Mouse (Mus musculus) kidney, embryonic 15.5 days (tissue): ENCODE measurements at regions not wholly inside any gene's neighbourhood (a gene's known extent, or its start where the extent isn't known, plus 50 kb on each side); places are given as distances from the start of the nearest gene placed in this dataset.
A peak's percentile ranks its signal among the peaks of the same experiment; 100 is the strongest.

Experiments
- ATAC-seq: fragments of 200-750 bp; cut with Nextera tagmentation; replicated peaks from 2 replicates; pipeline ENCODE4 v1.8.0; 2017; ENCODE audit warnings: moderate TSS enrichment; ENCODE audit not compliant: low FRiP score
- H3K27ac ChIP-seq: fragments of 300-500 bp; sonication (generic); 2 replicates; pipeline ENCODE4 v1.5.1; 2015; ENCODE audit warnings: mild to moderate bottlenecking, inconsistent platforms
- H3K27me3 ChIP-seq: fragments of 300-500 bp; sonication (generic); 2 replicates; pipeline ENCODE4 v1.6.1; 2015; ENCODE audit warnings: inconsistent platforms
- H3K36me3 ChIP-seq: fragments of 300-500 bp; sonication (generic); 2 replicates; pipeline ENCODE4 v1.6.1; 2015; ENCODE audit warnings: inconsistent platforms
- H3K4me1 ChIP-seq: fragments of 300-500 bp; sonication (generic); 2 replicates; pipeline ENCODE4 v1.6.1; 2015; ENCODE audit warnings: inconsistent platforms
- H3K4me2 ChIP-seq: fragments of 300-500 bp; sonication (generic); 2 replicates; pipeline ENCODE4 v1.6.1; 2015; ENCODE audit warnings: moderate library complexity, mild to moderate bottlenecking, inconsistent platforms
- H3K4me3 ChIP-seq: fragments of 300-500 bp; sonication (generic); replicated peaks from 2 replicates; pipeline ENCODE4 v1.5.1; 2015; ENCODE audit warnings: mild to moderate bottlenecking, inconsistent platforms
- H3K9ac ChIP-seq: fragments of 300-500 bp; sonication (generic); 2 replicates; pipeline ENCODE4 v1.6.1; 2015; ENCODE audit warnings: mild to moderate bottlenecking, inconsistent platforms
- H3K9me3 ChIP-seq: fragments of 300-500 bp; sonication (generic); replicated peaks from 2 replicates; pipeline ENCODE4 v1.6.1; 2016; ENCODE audit warnings: inconsistent platforms
- WGBS: fragments of 180-500 bp; shearing (Covaris S2); methylation state at CpG from one replicate; pipeline ENCODE4 v1.1.7; 2015; ENCODE audit warnings: mixed read lengths; 5-methylcytosine and 5-hydroxymethylcytosine counted together

GRCm38 (mm10) chrX:21293666-21294065 is 118.2 kb upstream of the Gm21876 start:
- no peak for ATAC-seq
- H3K4me2 ChIP-seq = no peak overlapping the region
- WGBS = 17% methylated on average over 5 of the region's 5 CpGs

GRCm38 (mm10) chrX:21295460-21295859 is 120.0 kb upstream of the Gm21876 start:
- no peak for ATAC-seq
- no peak overlapping the region for H3K9ac ChIP-seq
- H3K9me3 ChIP-seq = no peaks in the 10 kb centered on the region
- no peak overlapping the region for H3K4me2 ChIP-seq
- H3K27me3 ChIP-seq = no peaks in the 10 kb centered on the region
- H3K4me3 ChIP-seq = no peak overlapping the region
- no peaks in the 10 kb centered on the region for H3K36me3 ChIP-seq
- 35% methylated on average over 1 of the region's 1 CpGs for WGBS
- no peak overlapping the region for H3K27ac ChIP-seq
- no peaks in the 10 kb centered on the region for H3K4me1 ChIP-seq

More at GRCm38 (mm10) chrX:21293666-21294065, 118.2 kb upstream of the Gm21876 start:
- Histone ChIP-seq H3K4me3 (no peak overlapping the region), H3K9me3 (no peaks in the 10 kb centered on the region), H3K4me1 (no peaks in the 10 kb centered on the region), H3K36me3 (no peaks in the 10 kb centered on the region), H3K27me3 (no peaks in the 10 kb centered on the region), H3K9ac (no peak overlapping the region), H3K27ac (no peak overlapping the region)

GRCm38 (mm10) chrX:21297349-21297748 is 121.9 kb upstream of the Gm21876 start:
- WGBS = 77% methylated on average over 6 of the region's 6 CpGs
- Histone ChIP-seq H3K4me3 (no peak overlapping the region), H3K4me1 (no peaks in the 10 kb centered on the region), H3K27me3 (no peaks in the 10 kb centered on the region), H3K4me2 (no peak overlapping the region), H3K27ac (no peak overlapping the region), H3K36me3 (no peaks in the 10 kb centered on the region), H3K9ac (no peak overlapping the region), H3K9me3 (no peaks in the 10 kb centered on the region; the same call in 1 of the 2 replicates)
- no peak for ATAC-seq

GRCm38 (mm10) chrX:21334499-21335032 is 149.8 kb upstream of the Agtr2 start:
- no peak for ATAC-seq
- H3K27ac ChIP-seq = no peak overlapping the region

GRCm38 (mm10) chrX:21344397-21344796 is 139.9 kb upstream of the Agtr2 start:
- Histone ChIP-seq H3K36me3 (no peaks in the 10 kb centered on the region), H3K4me2 (no peak overlapping the region), H3K27ac (no peak overlapping the region), H3K9me3 (no peaks in the 10 kb centered on the region), H3K9ac (no peak overlapping the region), H3K4me1 (no peaks in the 10 kb centered on the region), H3K27me3 (no peaks in the 10 kb centered on the region), H3K4me3 (no peak overlapping the region)
- 50% methylated on average over 1 of the region's 1 CpGs for WGBS
- no peak for ATAC-seq

More at GRCm38 (mm10) chrX:21334499-21335032, 149.8 kb upstream of the Agtr2 start:
- Histone ChIP-seq H3K27me3 (no peaks in the 10 kb centered on the region), H3K9ac (no peak overlapping the region), H3K4me1 (no peaks in the 10 kb centered on the region), H3K36me3 (no peaks in the 10 kb centered on the region), H3K4me2 (peak overlapping the region; percentile 50), H3K4me3 (peak overlapping the region; percentile 44), H3K9me3 (no peaks in the 10 kb centered on the region)
- 33% methylated on average over 13 of the region's 13 CpGs for WGBS

GRCm38 (mm10) chrX:21350503-21350902 is 133.8 kb upstream of the Agtr2 start:
- no peak for ATAC-seq
- 32% methylated on average over 4 of the region's 4 CpGs for WGBS

GRCm38 (mm10) chrX:21352350-21352749 is 132.0 kb upstream of the Agtr2 start:
- WGBS = 53% methylated on average over 3 of the region's 3 CpGs
- Histone ChIP-seq H3K4me1 (no peaks in the 10 kb centered on the region), H3K4me2 (no peak overlapping the region), H3K4me3 (no peak overlapping the region), H3K36me3 (no peaks in the 10 kb centered on the region), H3K27me3 (no peaks in the 10 kb centered on the region), H3K9ac (no peak overlapping the region), H3K9me3 (no peaks in the 10 kb centered on the region), H3K27ac (no peak overlapping the region)
- ATAC-seq = no peak

More at GRCm38 (mm10) chrX:21350503-21350902, 133.8 kb upstream of the Agtr2 start:
- Histone ChIP-seq H3K27ac (no peak overlapping the region), H3K4me1 (no peaks in the 10 kb centered on the region), H3K4me2 (no peak overlapping the region), H3K36me3 (no peaks in the 10 kb centered on the region), H3K27me3 (no peaks in the 10 kb centered on the region), H3K9me3 (no peaks in the 10 kb centered on the region), H3K9ac (no peak overlapping the region), H3K4me3 (no peak overlapping the region)

- Histone ChIP-seq H3K36me3 (no peaks in the 10 kb centered on the region), H3K9ac (0 out of 2 replicates have a peak overlapping the region, but pooled peaks have one; percentile 10), H3K4me3 (peak overlapping the region; percentile 46), H3K9me3 (no peaks in the 10 kb centered on the region), H3K27ac (no peak overlapping the region), H3K27me3 (no peaks in the 10 kb centered on the region), H3K4me2 (peak overlapping the region; percentile 70), H3K4me1 (no peaks in the 10 kb centered on the region)
- 22% methylated on average over 43 of the region's 43 CpGs for WGBS
- peak; percentile 78 for ATAC-seq
Measured at GRCm38 (mm10) chrX:21360771-21361667, 123.3 kb upstream of the Agtr2 start.

GRCm38 (mm10) chrX:21385221-21385620 is 99.1 kb upstream of the Agtr2 start:
- H3K36me3 ChIP-seq = no peaks in the 10 kb centered on the region
- H3K4me1 ChIP-seq = no peaks in the 10 kb centered on the region
- H3K27me3 ChIP-seq = no peaks in the 10 kb centered on the region
- no peak for ATAC-seq
- WGBS = 10% methylated on average over 2 of the region's 2 CpGs
- no peak overlapping the region for H3K4me3 ChIP-seq
- no peak overlapping the region for H3K4me2 ChIP-seq
- H3K9me3 ChIP-seq = no peaks in the 10 kb centered on the region
- no peak overlapping the region for H3K9ac ChIP-seq
- no peak overlapping the region for H3K27ac ChIP-seq

GRCm38 (mm10) chrX:21389992-21390391 is 94.4 kb upstream of the Agtr2 start:
- Histone ChIP-seq H3K9me3 (no peaks in the 10 kb centered on the region), H3K4me1 (no peaks in the 10 kb centered on the region), H3K4me2 (no peak overlapping the region), H3K9ac (no peak overlapping the region), H3K36me3 (no peaks in the 10 kb centered on the region), H3K27me3 (no peaks in the 10 kb centered on the region), H3K27ac (no peak overlapping the region), H3K4me3 (no peak overlapping the region)
- ATAC-seq = no peak
- WGBS = 52% methylated on average over 1 of the region's 1 CpGs

- no peak overlapping the region for H3K4me3 ChIP-seq
- H3K9ac ChIP-seq = no peak overlapping the region
- 73% methylated on average over 10 of the region's 10 CpGs for WGBS
- ATAC-seq = no peak
- H3K27me3 ChIP-seq = no peaks in the 10 kb centered on the region
- H3K27ac ChIP-seq = no peak overlapping the region
- no peaks in the 10 kb centered on the region for H3K36me3 ChIP-seq
- no peaks in the 10 kb centered on the region for H3K9me3 ChIP-seq
- no peak overlapping the region for H3K4me2 ChIP-seq
- H3K4me1 ChIP-seq = no peaks in the 10 kb centered on the region
Measured at GRCm38 (mm10) chrX:21393212-21393611, 91.1 kb upstream of the Agtr2 start.

- H3K9me3 ChIP-seq = no peaks in the 10 kb centered on the region
- no peak overlapping the region for H3K4me2 ChIP-seq
- 62% methylated on average over 4 of the region's 4 CpGs for WGBS
- no peak overlapping the region for H3K9ac ChIP-seq
- ATAC-seq = no peak
- no peaks in the 10 kb centered on the region for H3K27me3 ChIP-seq
- no peak overlapping the region for H3K4me3 ChIP-seq
- no peak overlapping the region for H3K27ac ChIP-seq
- H3K36me3 ChIP-seq = no peaks in the 10 kb centered on the region
- no peaks in the 10 kb centered on the region for H3K4me1 ChIP-seq
Measured at GRCm38 (mm10) chrX:21424797-21425196, 59.5 kb upstream of the Agtr2 start.
